Mouse (Mus musculus): ENCODE data around the gene Rere. TPM values are rescaled to one million over a fixed set of nuclear protein-coding genes. Genes with fewer than 3 reads are reported as not detected.
A peak's percentile ranks its signal among the peaks of the same experiment; 100 is the strongest.
"Not testable (repeated sequence)": the region's sequence is repeated elsewhere in the genome, so short reads cannot be mapped to it uniquely, and the experiment has no call there.

Gene Rere
- total RNA-seq, 2 experiments from 2014 or later, result 53.8 to 56.9 TPM

DNA sequence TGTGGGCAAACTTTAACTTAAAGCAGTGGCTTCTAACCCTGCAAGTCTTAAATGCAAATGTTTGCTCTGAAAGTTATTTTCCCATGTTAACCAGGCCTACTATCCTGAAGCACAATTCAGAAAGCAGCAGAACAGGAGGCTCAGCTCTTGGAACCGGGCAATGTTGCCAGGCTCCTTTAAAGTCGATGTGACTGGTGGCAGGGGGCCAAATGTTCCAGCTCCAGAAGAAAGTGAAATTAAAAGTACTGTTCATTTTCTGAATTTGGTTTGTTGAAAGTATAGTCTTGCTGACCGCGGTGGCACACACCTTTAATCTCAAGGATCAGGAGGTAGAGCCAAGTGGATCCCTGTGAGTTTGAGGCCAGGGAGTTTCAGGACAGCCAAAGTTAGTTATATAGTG is 180.9 kb downstream of the Rere start:
- DNase-seq, result peak; percentile 54

DNA sequence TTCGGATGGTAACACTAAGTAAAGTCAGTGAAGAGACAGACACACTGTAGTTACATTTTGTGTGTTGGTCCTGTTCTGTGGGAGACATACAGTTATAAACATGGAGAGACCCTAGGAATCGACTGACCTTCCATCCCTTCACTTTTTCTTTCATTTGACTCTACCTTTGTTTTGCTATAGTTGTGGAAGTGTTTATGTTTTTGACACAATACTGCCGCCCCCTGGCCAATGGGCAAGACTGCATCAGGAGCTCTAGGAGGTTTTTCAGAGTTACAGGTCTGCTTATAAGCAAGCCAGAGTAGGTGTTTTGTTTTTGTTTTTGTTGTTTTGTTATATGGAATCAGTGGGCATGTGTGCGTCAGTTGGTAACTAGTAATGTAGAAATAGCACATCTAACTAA is 184.3 kb downstream of the Rere start:
- DNase-seq, result peak; percentile 63

DNA sequence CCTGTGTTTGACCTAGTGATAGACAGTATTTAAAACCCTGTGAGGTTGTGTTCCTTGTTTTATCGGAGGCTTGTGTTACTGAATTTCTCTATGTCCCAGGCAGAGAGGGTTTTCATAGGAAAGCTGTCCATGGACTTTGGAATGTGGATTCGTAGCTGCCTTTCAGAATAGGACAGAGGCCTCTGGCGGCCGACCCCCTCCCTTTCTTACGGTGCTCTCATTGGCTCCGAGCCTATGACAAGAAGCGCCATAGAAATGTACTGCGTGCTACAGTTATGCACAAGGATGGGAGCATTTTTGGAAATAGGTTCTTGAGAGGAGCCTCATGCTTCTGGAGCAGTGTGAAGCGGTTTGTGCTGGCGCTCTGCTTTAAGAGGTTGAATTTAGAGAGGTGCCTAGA is 187.8 kb downstream of the Rere start:
- DNase-seq, result no peak

DNA sequence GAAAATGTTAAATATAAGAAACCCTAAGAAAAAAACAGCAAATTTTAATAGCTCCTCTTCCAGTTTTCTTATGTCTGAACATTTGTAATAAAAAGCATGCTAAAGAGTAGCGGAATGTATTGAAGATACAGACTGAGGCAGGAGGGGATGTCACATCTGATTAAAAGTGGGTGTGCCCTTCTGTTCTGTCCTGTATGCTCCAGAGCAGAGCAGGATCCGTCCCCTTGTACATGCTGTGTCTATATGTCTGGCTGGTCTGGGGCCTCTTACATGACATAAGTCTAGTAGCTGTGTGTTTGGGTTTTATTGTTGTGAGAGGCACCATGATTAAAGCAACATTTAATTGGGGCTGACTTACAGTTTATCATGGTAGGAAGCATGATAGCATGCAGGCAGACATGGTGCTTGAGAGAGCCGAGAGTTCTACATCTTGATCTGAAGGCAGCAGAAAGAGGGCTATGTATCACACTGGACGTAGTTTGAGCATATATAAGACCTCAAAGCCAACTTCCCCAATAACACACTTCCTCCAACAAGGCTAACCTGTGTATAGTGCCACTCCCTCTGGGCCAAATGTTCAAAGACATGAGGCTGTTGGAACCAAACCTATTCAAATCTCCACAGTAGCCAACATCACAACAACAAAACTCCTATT is 189.4 kb downstream of the Rere start:
- no peak for DNase-seq

DNA sequence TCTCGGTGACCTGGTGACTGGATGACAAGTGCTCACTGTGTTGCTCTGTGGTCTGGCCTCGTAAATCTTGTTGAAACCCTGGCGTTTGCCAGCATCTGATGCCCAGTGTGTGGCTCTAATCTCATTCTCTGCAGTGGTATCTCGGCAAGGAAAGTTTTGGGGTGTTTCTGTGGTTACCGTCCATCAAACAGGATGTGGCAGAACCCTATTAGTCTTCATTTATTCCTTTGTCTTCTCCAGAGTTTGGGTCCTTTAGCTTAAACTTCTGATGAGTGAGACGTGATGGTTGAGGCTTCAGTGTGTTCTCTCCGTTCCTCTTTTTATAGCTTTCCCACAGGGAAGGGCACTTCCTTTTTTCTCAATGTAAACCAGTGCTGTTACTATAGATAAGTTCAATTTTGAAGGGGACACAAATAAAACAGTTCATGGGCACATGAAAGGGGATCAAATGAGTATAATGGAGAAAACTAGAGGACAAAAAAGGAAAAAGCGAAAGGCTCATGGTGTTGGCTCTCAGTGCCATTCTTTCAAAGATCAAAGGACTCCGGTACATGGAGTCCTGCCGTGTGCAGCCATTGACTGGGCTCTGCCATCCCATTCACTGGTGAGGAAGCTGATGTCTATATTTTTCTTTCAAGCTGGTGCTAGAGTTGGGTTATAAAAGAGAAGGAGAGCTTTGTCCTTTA is 191.4 kb downstream of the Rere start:
- DNase-seq, result no peak

DNA sequence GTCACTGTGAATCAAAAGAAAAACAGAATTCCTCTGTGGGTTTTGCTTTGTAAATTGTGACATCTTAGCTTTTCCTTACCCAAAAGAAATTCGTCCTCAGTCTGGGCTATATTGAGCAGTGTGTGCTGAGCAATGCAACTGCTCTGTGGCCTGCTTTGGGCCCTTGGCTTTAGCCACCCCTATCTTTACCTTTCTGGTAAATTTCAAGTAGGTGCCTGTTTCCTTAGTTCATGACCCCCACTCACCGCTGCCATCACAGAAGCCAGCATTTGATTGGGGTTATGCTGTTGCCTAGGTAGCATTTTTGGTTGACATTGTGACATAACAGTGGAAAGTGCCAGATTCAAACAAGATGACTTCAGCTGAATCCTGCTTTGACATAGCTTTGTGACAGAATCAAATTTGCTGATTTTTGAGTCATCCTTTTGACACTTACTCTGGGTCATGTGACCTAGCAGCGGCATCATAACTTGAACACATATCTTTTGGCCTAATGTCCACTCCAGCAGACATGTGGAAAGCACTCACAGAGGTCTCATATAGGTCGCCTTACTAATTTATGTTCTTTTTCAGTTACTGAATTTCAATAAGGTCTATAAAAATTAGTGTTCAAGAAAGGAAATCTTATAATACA is 192.1 kb downstream of the Rere start:
- no peak for DNase-seq

DNA sequence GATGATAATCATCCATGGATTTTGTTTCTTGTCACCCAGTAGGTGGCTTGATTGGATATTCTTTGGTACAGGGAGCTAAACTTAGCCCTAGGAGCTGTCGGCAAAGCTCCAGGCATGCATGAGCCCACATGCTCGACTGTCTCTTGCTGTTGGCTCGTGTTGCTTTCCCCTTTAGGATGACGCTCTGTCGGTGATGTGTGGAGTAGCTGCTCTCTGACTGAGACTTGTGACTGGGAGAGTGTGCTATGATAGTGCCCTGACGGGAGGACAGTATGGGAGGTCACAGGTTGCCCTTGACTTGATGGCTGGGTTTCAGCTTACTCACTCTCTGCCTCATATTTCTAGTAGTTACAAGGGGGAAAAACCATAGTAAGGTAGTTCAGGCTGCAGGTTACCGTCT is 192.6 kb downstream of the Rere start:
- DNase-seq, result no peak

DNA sequence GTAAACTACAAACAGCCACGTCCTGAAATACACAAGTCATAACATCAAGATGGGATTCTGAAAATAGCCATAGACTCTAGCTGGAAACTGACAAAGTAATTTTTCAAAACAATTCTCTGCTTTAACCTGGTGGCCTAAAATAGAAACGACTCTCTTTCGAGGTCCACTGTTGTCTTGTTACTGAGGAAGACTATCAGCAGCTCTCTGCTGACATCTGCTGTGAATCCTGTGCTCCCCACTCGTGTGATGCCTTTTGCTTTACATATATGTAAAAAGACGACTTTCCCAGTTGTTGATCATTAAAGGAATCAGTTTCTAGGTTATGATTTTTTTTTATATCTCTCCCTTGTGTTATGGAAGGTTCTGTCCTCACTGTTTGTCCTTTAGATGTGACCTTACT is 194.8 kb downstream of the Rere start:
- DNase-seq, result no peak

DNA sequence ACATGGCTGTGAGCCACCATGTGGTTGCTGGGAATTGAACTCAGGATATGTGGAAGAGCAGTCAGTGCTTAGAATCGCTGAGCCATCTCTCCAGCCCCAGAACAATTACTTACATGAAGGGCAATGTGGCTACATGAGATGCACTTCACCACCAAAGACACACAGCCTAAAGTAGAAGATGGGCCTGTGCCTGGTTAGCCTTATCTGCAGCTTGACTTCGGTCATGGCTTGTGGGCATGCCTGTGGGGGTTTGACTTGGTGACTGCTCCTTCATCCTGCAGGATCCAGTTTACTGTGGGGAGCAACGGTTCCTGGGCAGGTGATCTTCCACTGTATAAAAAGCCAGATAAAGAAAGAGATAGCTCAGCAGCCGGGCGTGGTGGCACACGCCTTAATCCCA is 196.6 kb downstream of the Rere start:
- DNase-seq, result no peak

DNA sequence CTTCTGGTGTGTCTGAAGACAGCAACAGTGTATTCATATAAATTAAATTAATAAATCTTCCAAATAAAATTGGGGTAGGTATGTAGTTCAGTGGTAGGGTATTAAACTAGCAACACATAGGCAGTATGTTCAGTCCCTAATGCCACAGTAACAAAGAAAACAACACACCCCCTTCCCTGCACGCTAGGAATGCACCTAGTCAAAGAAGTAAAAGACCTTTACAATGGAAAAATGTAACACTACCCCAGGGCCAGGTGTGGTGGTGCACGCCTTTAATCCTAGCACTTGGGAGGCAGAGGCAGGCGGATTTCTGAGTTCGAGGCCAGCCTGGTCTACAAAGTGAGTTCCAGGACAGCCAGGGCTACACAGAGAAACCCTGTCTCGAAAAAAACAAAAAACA is 201.6 kb downstream of the Rere start:
- DNase-seq, result not testable (repeated sequence)

DNA sequence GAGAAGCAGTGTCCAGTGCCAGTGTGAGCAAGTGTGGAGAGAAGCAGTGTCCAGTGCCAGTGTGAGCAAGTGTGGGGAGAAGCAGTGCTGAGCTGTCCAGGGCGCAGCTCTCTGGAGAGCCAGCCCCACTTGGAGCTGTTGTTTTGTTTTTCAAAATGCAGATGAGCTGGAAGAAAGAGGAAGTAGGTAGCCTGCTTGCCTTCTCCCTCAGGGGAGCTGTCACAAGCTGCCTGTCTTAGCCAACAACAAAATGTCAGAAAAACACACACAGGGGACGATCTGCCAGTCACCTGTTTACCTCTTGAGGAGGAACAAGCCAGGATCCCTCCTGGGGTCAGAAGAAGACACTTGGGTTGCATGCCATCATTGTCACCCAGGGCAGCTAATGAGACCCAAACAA is 204.7 kb downstream of the Rere start:
- no peak for DNase-seq

DNA sequence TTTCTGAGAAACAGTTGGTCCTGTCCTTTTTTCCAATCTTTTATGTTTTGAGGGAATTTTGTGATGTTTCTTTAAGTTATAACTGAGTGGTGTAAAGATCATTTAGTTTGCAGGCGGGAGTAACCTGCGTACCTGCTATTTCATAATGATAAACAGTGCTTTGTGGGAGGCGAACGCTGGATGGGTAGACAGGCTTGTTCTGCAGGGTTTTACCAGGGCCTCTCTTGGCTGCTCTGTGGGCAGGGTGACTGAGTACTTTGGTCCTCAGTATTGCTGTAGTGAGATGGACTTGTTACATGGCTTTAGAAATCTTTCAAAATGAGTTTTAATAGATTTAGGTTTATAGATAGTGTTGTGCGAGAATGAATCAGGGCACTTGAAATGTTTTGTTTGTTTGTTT is 205.7 kb downstream of the Rere start:
- no peak for DNase-seq

DNA sequence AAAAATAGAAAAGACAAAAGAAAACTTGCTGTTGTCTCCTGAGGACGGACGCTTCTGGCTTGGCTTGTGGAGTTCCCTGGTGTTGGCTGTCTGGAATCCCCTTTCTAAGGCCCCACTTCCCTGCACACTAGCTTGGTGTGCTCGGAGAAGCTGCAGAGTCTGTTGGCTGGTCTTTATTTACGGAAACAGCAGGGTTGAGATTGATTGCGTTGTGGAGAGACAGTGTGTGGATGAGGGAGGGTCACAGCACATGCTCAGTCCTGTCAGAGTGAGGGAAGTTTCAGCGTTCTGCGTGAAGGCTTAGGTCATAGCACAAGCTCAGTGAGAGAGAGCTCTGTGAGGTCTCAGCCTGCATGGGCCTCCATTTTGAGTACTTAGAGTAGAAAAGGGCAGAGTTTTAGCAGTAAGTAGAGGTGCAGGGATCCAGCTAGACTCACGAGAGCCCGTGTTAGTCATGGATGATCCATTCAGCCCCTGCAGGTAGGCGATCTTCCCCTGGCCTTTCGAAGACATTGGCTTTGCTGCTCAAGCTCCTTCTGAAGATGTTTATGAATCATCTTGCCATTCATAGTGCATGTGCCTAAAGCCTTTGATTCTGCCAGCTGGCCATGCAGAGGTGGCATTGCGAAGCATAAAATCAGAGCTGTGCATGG is 206.8 kb downstream of the Rere start:
- DNase-seq, result peak; percentile 39

DNA sequence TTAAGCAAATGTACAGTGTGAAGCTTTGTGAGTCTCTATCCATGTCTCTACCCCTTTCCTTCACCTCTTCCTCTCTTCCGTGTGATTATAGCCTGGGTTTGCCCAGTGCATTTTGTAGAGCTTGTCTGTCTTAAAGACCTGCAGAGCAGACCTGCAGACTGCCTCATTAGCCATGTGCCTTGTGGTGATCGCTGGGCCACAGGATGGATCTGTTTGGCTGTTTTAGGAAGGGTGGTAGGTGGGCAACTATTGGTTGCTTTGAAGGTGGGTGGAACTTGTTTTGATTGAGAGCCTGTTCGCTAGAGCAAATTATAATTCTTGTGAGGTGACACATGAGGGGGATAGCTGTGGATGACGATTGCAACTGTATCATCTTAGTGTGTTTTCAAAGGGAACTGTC is 207.3 kb downstream of the Rere start:
- DNase-seq, result no peak

DNA sequence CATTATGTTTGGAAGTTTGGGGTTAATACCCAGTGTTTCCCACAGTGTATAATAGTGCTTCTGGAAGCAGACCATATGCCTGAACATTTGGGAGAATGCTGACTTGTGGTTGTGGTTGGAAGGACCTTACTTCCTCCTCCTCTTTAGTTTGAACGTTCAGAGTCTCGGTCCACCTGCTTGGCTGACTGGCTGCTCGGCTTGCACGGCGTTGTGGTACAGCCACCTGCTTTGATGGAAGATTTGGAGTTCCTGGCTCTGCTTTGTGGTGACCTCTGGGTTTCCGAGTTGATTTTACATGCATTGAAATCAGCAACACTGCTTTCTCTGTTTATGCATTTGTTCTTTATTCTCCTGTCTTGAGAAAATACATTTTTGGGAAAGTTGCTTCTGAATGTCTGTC is 208.6 kb downstream of the Rere start:
- no peak for DNase-seq

DNA sequence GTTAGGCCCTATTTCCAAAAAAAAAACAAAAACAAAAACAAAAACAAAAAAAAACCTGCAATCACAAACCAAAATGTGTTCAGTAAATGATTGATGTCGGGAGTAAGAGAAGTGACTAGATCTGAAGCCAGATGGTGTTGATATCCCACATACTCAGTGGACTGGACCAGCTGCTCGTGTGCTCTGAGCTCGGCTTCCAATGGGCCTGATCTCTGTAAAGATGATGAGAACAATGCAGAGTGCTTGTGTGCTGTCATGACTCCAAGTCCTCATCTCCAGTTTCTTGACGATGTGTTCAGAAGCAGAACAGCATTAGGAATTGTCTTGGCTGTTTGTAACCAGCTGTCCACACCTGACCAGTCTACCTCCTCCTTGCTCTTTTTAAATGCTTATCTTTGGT is 210.3 kb downstream of the Rere start:
- DNase-seq, result no peak

DNA sequence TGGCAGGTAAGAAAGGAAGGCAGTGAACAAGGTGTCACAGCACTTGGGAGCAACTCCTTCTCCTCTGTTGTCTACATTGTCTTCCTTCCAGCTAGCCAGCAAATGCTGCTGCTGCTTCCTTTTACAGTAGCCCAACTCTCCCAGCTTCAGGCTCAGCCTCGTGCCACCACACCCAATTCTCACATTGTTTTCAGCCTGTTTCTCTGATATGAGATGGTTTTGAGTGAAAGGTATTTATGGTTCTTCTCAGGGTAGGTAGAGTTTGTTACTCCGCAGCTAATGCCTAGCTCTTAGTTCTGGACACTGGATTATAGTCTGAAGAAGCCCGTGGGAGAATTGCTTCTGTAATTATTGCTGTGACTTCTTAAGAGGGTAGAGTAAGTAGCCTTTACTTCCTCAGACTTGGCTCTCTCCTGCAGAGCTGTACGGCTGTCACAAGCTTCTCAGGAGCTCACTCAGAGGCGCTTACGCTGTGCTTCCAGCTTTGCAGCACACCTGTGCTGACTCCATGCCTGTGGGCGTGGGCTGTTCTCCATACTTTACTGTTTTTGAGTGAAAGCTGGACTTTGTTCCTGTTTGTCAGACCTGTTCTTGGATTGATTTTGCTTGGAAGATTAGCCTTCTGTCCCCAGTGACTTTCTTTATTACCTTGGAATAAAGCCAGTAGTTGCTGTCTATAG is 212.0 kb downstream of the Rere start:
- no peak for DNase-seq

DNA sequence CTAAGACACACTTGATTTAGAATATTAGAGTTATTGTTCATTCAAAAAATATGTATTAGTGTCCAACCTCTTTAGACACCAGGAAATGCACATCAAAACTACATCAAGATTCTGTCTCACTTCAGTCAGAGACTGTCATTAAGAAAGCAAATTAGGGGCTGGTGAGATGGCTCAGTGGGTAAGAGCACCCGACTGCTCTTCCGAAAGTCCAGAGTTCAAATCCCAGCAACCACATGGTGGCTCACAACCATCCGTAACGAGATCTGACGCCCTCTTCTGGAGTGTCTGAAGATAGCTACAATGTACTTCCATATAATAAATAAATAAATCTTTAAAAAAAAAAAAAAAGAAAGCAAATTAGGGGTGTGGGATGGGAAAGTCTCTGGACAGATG is 212.5 kb downstream of the Rere start:
- DNase-seq, result not testable (repeated sequence)

DNA sequence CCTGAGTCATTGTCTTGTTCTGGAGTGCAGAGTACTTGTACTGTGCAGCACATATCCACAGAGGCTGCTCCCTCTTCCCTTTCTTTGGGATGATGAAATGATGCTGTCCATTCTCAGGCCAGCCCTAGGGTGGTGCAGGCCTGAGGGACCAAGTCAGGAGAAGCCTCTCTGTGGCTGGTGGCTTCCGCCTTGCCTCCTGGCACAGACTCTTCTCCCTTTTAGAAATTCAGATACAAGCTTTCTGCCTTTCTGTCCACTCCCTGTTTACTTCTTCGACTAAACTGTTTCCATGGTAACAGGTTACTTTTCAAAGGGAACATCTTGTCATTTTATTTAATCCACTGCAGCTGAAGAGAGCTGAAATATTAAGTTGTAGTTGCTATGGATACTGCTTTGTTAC is 214.1 kb downstream of the Rere start:
- no peak for DNase-seq

DNA sequence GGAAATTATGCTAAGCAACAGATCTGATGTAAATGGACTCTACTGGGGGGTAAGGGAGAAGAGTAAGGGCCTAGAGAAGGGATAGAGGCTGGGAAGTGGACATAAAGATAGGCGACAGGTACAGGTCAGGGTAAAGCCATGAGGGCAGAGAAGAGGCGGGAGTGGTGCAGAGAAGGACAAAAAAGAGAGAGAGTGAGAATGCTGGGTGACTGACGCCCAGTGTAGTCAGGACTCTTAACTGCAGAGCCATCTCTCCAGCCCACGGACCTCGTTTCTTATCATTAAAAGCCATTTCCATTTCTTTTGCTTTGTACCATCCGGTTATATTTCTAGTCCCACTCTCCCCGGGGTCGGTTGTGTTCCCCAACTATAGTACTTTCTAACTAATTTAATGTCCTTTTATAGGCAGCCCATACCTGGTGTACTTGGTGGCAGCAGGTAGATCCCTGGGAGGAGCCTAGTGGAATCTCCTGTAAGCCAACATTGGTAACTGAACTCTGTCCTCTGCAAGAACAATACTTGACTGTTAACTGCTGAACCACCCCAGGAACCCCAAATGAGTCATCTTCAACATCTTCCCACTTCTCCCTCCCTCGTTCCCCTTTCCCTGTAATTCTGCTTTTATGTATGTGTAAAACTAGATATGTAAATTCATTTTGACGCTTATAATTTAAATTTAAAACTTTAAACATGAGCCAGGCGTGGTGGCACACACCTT is 223.0 kb downstream of the Rere start:
- DNase-seq, result no peak

DNA sequence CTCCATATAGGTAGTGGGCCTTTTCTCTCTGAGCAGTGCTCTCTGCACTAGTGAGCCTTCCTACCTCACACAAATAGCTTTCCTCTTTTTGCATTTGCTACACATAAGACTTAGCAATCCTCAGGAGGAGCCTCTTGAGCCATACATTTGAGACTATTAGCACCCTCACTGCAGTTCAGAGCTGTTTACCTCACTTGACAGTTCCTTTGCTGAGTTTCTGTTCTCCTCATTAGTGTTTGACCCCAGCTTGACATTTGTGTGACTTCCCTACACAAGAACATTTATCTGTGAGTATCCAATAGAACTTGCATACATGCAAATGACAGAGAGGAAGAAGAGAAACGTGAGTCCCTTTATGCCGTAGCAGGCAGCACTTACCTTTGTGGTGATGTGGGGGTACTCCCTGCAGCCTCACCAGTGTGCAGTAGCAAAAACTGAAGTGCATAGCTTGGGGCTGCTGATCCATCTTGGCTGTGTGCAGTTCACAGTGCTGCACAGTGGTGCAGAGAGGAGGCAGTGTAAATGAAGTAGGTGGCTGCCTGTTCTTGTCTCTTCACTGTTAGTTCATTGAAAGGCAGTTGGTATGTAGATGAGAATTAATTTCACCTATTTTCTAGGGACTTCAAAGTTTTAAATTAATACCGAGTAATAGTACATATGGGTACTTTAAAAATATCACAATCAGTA is 227.7 kb downstream of the Rere start:
- no peak for DNase-seq

DNA sequence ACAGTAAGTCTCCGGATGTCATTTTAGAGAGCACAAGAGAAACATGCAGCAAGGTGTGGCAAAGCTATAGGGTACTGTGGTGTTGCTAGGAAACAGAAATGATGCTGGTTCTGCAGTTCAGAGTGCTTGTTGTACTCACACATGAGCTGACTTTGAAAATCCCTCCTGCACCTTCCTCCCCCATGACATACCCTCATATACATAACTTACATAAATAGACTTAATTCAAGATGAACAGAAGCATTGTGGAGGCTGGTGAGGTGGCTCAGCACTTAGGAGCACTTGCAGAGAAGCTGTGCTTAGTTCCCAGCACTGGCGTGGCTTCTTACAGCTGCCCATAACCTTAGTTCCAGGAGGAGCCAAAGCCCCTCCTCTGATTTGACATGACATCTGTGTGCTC is 228.6 kb downstream of the Rere start:
- DNase-seq, result no peak

Measured in gastrocnemius, postnatal 10 days (tissue).